Mouse (Mus musculus): Measurements from ENCODE around the gene Spesp1. TPM values are rescaled to one million over a fixed set of nuclear protein-coding genes. Genes with fewer than 3 reads are reported as not detected.

Gene Spesp1
- total and polyA plus RNA-seq, 3 experiments, result not detected

DNA sequence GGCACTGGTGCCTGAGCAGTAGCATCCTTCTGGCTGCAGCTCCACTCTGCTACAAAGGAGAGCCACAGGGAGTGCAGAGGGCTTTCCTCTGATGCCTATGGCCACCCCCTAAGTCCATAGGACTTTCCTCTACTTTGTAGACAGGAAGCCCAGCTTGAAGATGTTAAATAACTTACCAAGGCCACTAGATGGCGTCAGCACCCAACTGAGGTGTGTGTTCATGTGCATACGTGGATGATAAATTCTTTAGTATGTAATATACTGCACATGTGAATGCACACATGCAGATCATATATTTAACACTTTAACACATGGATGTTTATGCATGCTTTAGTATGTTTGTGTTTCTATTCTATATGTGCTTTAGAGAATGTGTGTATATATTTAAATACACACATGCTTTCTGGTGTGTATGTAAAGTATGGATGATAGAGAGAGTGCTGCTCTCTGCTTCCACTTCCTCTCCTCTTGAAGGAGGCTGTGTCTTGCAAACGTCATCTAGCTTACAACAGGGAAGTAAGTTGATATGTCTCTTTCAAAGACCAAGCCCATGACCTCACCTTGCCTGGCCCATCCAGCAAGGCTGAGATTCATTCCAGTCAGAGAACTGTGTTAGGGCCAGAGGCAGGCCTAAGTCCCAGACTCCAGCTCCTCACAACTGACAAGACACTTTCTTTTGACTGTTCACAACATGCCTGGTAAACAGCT, 28.1 kb downstream of the Spesp1 start:
- no peaks in the 10 kb centered on the region for H3K27me3 ChIP-seq (replicated peaks)
- peaks cover 2% of the 10 kb centered on the region for H3K9me3 ChIP-seq (replicated peaks; ENCODE audit: low read length)
- no peak overlapping the region for H3K4me2 ChIP-seq (ENCODE audit: insufficient read depth, low read depth, poor library complexity, severe bottlenecking)
- H3K9ac ChIP-seq (ENCODE audit: insufficient read depth, low read depth), result no peak overlapping the region
- no peaks in the 10 kb centered on the region for H3K36me3 ChIP-seq (replicated peaks in 1 of 2; ENCODE audit: control insufficient read depth in 1 of 2, insufficient read depth in 1 of 2, low read length in 1 of 2)
- TF ChIP-seq TBP (conservative IDR thresholded peaks at IDR 0.05; ENCODE audit: low read depth, low read length) (no peak), EP300 (IDR thresholded peaks at IDR 0.05; ENCODE audit: low read length) (no peak), BHLHE40 (IDR thresholded peaks at IDR 0.05; ENCODE audit: low read depth, low read length) (0 out of 2 replicates have a peak, but pooled peaks have one; percentile 20), JUN (IDR thresholded peaks at IDR 0.05; ENCODE audit: insufficient read depth, low read depth, low read length) (no peak), CTCF (conservative IDR thresholded peaks at IDR 0.05 in 1 of 2, IDR thresholded peaks at IDR 0.05 in 1 of 2; ENCODE audit: low read depth in 2 of 2, low read length in 2 of 2) (peak; percentile 68 to 72), ZKSCAN1 (IDR thresholded peaks at IDR 0.05; ENCODE audit: borderline replicate concordance, low read depth, low read length) (no peak), RAD21 (IDR thresholded peaks at IDR 0.05; ENCODE audit: low read depth, low read length) (peak; percentile 69), KAT2A (IDR thresholded peaks at IDR 0.05; ENCODE audit: insufficient replicate concordance, low read length) (no peak), ETS1 (conservative IDR thresholded peaks at IDR 0.05; ENCODE audit: low read depth, low read length) (no peak), POLR2A (IDR thresholded peaks at IDR 0.05; ENCODE audit: low read depth, low read length) (no peak), PAX5 (IDR thresholded peaks at IDR 0.05; ENCODE audit: low read length) (no peak), MYC (IDR thresholded peaks at IDR 0.05; ENCODE audit: low read depth, low read length) (peak; percentile 61; the same call in 1 of the 2 replicates), SMC3 (IDR thresholded peaks at IDR 0.05; ENCODE audit: low read depth, low read length) (peak; percentile 52), E2F4 (IDR thresholded peaks at IDR 0.05; ENCODE audit: insufficient replicate concordance, low read depth, low read length) (no peak)
- in situ Hi-C loops (cut with MboI; ENCODE audit: low pct_ligation_motif_present, low pct_unique_long_range_greater_than_20kb, low sequenced_read_pairs), result no loop called here
- H3K79me2 ChIP-seq (replicated peaks; ENCODE audit: control insufficient read depth, extremely low read depth, insufficient read depth, poor library complexity, severe bottlenecking), result no peaks in the 10 kb centered on the region
- no peak overlapping the region for H3K4me3 ChIP-seq (replicated peaks in 1 of 3; ENCODE audit: low read depth in 2 of 3, low read length in 2 of 3, poor library complexity in 1 of 3)
- H3K4me1 ChIP-seq (ENCODE audit: control insufficient read depth in 1 of 2, insufficient read depth in 2 of 2), result peaks cover 9 to 43% of the 10 kb centered on the region in 2 experiments; a peak in 3 of 4 replicates
- H3K27ac ChIP-seq (ENCODE audit: insufficient read depth, low read depth), result no peak overlapping the region
- dilution Hi-C loops (cut with MboI; ENCODE audit: extremely low pct_ligation_motif_present, extremely low pct_unique_long_range_greater_than_20kb, low sequenced_read_pairs), result no loop called here
- DNase-seq (ENCODE audit: extremely low read depth), result peak; percentile 75

DNA sequence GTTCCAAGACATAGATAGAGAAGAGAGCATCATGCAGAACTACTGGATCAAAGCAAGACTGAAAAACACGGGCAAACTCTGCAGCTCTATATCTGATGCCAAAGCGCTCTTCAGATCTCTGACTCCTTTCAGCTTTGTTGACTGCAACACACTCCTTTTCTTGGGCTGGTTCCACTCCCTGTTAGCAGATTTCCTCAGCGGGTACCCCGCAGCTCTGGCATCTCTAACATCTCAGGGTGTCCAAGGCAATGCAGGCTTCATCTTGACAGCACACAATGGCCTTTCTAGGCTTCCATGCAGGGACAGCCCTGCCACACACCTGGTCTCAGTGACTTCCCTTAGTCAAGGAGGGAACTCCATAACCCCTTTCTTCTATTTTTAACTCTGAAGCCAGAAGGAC, 31.7 kb downstream of the Spesp1 start:
- dilution Hi-C loops (cut with MboI; ENCODE audit: extremely low pct_ligation_motif_present, extremely low pct_unique_long_range_greater_than_20kb, low sequenced_read_pairs), result no loop called here

More for the DNA sequence above, 31.7 kb downstream of the Spesp1 start:
- Histone ChIP-seq H3K36me3 (replicated peaks in 1 of 2; ENCODE audit: control insufficient read depth in 1 of 2, insufficient read depth in 1 of 2, low read length in 1 of 2) (no peaks in the 10 kb centered on the region), H3K4me3 (replicated peaks in 1 of 3; ENCODE audit: low read depth in 2 of 3, low read length in 2 of 3, poor library complexity in 1 of 3) (no peak overlapping the region), H3K79me2 (replicated peaks; ENCODE audit: control insufficient read depth, extremely low read depth, insufficient read depth, poor library complexity, severe bottlenecking) (no peaks in the 10 kb centered on the region), H3K9ac (ENCODE audit: insufficient read depth, low read depth) (no peak overlapping the region), H3K9me3 (replicated peaks; ENCODE audit: low read length) (peaks cover 5% of the 10 kb centered on the region), H3K4me1 (ENCODE audit: control insufficient read depth in 1 of 2, insufficient read depth in 2 of 2) (peaks cover 3 to 12% of the 10 kb centered on the region in 2 experiments; a peak in 2 of 4 replicates), H3K4me2 (ENCODE audit: insufficient read depth, low read depth, poor library complexity, severe bottlenecking) (no peak overlapping the region), H3K27ac (ENCODE audit: insufficient read depth, low read depth) (no peak overlapping the region), H3K27me3 (replicated peaks) (peaks cover 2% of the 10 kb centered on the region)
- in situ Hi-C loops (cut with MboI; ENCODE audit: low pct_ligation_motif_present, low pct_unique_long_range_greater_than_20kb, low sequenced_read_pairs), result no loop called here
- TF ChIP-seq ZNF384 (IDR thresholded peaks at IDR 0.05; ENCODE audit: low read depth, low read length), result no peak
- TF ChIP-seq PAX5 (IDR thresholded peaks at IDR 0.05; ENCODE audit: low read length), result no peak
- TF ChIP-seq ZC3H11A (IDR thresholded peaks at IDR 0.05; ENCODE audit: low read depth, low read length), result no peak
- no peak for TF ChIP-seq ZMIZ1 (IDR thresholded peaks at IDR 0.05; ENCODE audit: low read depth, low read length)
- TF ChIP-seq MYC (IDR thresholded peaks at IDR 0.05; ENCODE audit: low read depth, low read length), result no peak
- no peak for TF ChIP-seq MAX (IDR thresholded peaks at IDR 0.05; ENCODE audit: low read length)
- TF ChIP-seq CHD2 (IDR thresholded peaks at IDR 0.05; ENCODE audit: low read length), result no peak
- no peak for TF ChIP-seq SMC3 (IDR thresholded peaks at IDR 0.05; ENCODE audit: low read depth, low read length)
- no peak for TF ChIP-seq CHD1 (IDR thresholded peaks at IDR 0.05; ENCODE audit: low read depth, low read length)
- no peak for TF ChIP-seq SIN3A (IDR thresholded peaks at IDR 0.05; ENCODE audit: low read length)
- no peak for TF ChIP-seq NELFE (IDR thresholded peaks at IDR 0.05; ENCODE audit: low read depth, low read length)
- TF ChIP-seq ETS1 (conservative IDR thresholded peaks at IDR 0.05; ENCODE audit: low read depth, low read length), result no peak
- TF ChIP-seq HCFC1 (IDR thresholded peaks at IDR 0.05; ENCODE audit: low read depth, low read length), result no peak
- no peak for TF ChIP-seq IRF4 (IDR thresholded peaks at IDR 0.05; ENCODE audit: low read depth, low read length)
- TF ChIP-seq E2F4 (IDR thresholded peaks at IDR 0.05; ENCODE audit: insufficient replicate concordance, low read depth, low read length), result no peak
- TF ChIP-seq JUND (conservative IDR thresholded peaks at IDR 0.05; ENCODE audit: low read depth, low read length), result no peak
- no peak for TF ChIP-seq KAT2A (IDR thresholded peaks at IDR 0.05; ENCODE audit: insufficient replicate concordance, low read length)
- no peak for TF ChIP-seq MEF2A (IDR thresholded peaks at IDR 0.05; ENCODE audit: borderline replicate concordance, low read depth, low read length)
- TF ChIP-seq TBP (conservative IDR thresholded peaks at IDR 0.05; ENCODE audit: low read depth, low read length), result no peak
- no peak for TF ChIP-seq MAZ (IDR thresholded peaks at IDR 0.05; ENCODE audit: low read depth, low read length)
- no peak for DNase-seq (ENCODE audit: extremely low read depth)
